Mouse (Mus musculus) lung, postnatal 0 days (tissue): ENCODE measurements around the gene Tmem254b.
"Not testable (repeated sequence)": the region's sequence is repeated elsewhere in the genome, so short reads cannot be mapped to it uniquely, and the experiment has no call there.

Experiments used
- CTCF ChIP-seq: IDR thresholded peaks from 2 replicates; pipeline ENCODE4 v1.5.1; 2016; ENCODE audit warnings: antibody characterized with exemption, mild to moderate bottlenecking
- EP300 ChIP-seq: IDR thresholded peaks from 2 replicates; pipeline ENCODE4 v1.6.1; 2016; ENCODE audit warnings: antibody characterized with exemption, mild to moderate bottlenecking, control low read depth

- TF ChIP-seq CTCF, EP300: not testable (repeated sequence)
Measured at GRCm38 (mm10) chr14:26188361-26188760, 18.5 kb downstream of the Tmem254b start.
